Mouse (Mus musculus) stomach, embryonic 16.5 days (tissue): ENCODE data around the gene Phf13. TPM values are rescaled to one million over a fixed set of nuclear protein-coding genes. Genes with fewer than 3 reads are reported as not detected.

ENCODE experiments used
- ATAC-seq: fragments of 200-750 bp; cut with Nextera tagmentation; 2 replicates; pipeline ENCODE4 v1.8.0; 2017; ENCODE audit warnings: moderate number of reproducible peaks, moderate TSS enrichment; ENCODE audit not compliant: insufficient read depth, low FRiP score
- H3K27ac ChIP-seq: fragments of 300-500 bp; sonication (generic); 2 replicates; pipeline ENCODE4 v1.5.1; 2014; ENCODE audit warnings: low read length
- H3K27me3 ChIP-seq: fragments of 300-500 bp; sonication (generic); 2 replicates; pipeline ENCODE4 v1.6.1; 2014; ENCODE audit warnings: low read length, control low read depth, mixed read lengths; ENCODE audit not compliant: control insufficient read depth, insufficient read depth
- H3K36me3 ChIP-seq: fragments of 300-500 bp; sonication (generic); 2 replicates; pipeline ENCODE4 v1.6.1; 2014; ENCODE audit warnings: low read length; ENCODE audit not compliant: control insufficient read depth, insufficient read depth
- H3K4me1 ChIP-seq: fragments of 300-500 bp; sonication (generic); 2 replicates; pipeline ENCODE4 v1.6.1; 2014; ENCODE audit warnings: low read length, control low read depth, mixed read lengths; ENCODE audit not compliant: control insufficient read depth, insufficient read depth
- H3K4me2 ChIP-seq: fragments of 300-500 bp; sonication (generic); 2 replicates; pipeline ENCODE4 v1.6.1; 2014; ENCODE audit warnings: low read depth, low read length, mixed read lengths
- H3K4me3 ChIP-seq: fragments of 300-500 bp; sonication (generic); replicated peaks from 2 replicates; pipeline ENCODE4 v1.5.1; 2014; ENCODE audit warnings: mild to moderate bottlenecking, low read length
- H3K9ac ChIP-seq: fragments of 300-500 bp; sonication (generic); 2 replicates; pipeline ENCODE4 v1.6.1; 2014; ENCODE audit warnings: low read length
- H3K9me3 ChIP-seq: fragments of 300-500 bp; sonication (generic); replicated peaks from 2 replicates; pipeline ENCODE4 v1.6.1; 2016; ENCODE audit warnings: low read length, control low read depth; ENCODE audit not compliant: control insufficient read depth
- WGBS: fragments of 180-500 bp; shearing (Covaris S2); extraction: QIAGEN DNeasy Blood & Tissue Kit; methylation state at CpG from one replicate; pipeline ENCODE4 v1.1.7; 2014; 5-methylcytosine and 5-hydroxymethylcytosine counted together
- polyA plus RNA-seq: library from polyadenylated mRNA; unstranded; fragments of >200 nt; fragmentation: Nextera tagmentation; extraction: Ambion mirVana; gene quantifications from 2 replicates; pipeline ENCODE4 v1.2.1, GENCODE M21; 2015

The Phf13 gene
- polyA plus RNA-seq, 1 experiment from 2014 or later, result 18.3 TPM

DNA sequence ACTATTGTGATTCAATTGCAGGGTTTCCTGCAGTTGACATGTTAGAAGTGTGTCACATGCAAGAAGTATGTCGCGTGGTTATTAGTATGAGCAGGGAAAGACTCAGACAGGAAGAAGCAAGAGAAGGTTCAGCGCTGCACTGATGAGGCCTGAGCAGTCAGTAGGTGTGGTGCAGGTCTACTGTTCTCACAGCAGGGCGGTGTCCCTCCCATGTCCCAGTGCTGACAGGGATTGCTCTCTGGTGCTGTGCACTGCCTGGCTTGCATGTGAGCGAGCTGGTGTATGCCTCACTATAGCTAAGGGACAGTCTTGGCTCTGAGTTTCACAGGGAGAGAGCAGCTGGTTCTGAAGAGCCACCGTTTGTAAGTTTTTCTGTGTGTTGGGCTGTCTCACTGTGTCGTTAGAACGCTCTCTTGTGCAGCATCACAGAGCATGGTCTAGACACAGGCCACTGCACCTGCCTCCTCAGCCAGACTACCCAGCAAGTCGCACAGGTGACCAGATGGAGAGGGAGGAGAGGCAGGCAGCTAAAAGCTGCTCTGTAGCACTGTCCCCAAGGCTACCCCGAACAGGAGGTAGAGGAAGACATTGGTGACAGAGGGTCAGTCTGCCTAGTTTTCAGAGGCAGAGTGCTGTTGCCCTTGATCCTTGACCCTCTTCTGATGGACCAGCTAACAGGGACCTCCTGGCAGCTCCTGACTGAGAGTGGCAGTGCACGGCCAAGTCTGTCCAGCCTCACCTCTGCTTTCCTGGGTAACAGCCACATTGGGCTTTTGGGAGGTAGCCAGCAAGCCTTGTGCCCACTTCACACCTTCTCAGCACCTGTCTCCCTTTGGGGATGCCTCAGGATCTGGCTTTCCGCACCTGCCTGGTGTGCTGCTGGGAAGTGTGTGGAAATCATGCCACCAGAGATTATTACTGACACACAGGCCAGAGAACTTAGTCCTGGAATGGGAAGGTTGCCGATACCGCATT, 47.3 kb downstream of the Phf13 start:
- Histone ChIP-seq H3K36me3 (peaks cover 14% of the 10 kb centered on the region; the same call in 1 of the 2 replicates), H3K9ac (no peak overlapping the region), H3K9me3 (no peaks in the 10 kb centered on the region), H3K27me3 (no peaks in the 10 kb centered on the region), H3K27ac (no peak overlapping the region), H3K4me3 (no peak overlapping the region), H3K4me2 (no peak overlapping the region), H3K4me1 (no peaks in the 10 kb centered on the region)
- no peak for ATAC-seq
- WGBS, result 88% methylated on average over 14 of the region's 14 CpGs

GRCm38 (mm10) chr4:151946211-151946610, 49.8 kb downstream of the Phf13 start:
- WGBS, result 87% methylated on average over 11 of the region's 11 CpGs
- Histone ChIP-seq H3K4me3 (no peak overlapping the region), H3K4me1 (no peaks in the 10 kb centered on the region), H3K36me3 (0 out of 2 replicates have a peak, but pooled peaks cover under 1% of the 10 kb centered on the region), H3K27me3 (no peaks in the 10 kb centered on the region), H3K27ac (no peak overlapping the region), H3K9me3 (no peaks in the 10 kb centered on the region), H3K9ac (no peak overlapping the region), H3K4me2 (no peak overlapping the region)
- no peak for ATAC-seq

Other genes starting within 250 kb of the Phf13 start
- gene Camta1, start 134.4 kb downstream of the Phf13 start, polyA plus RNA-seq, result 63.6 and 81.8 TPM in 2 replicates
- gene Dnajc11, start 62.6 kb downstream of the Phf13 start, polyA plus RNA-seq, result 62.4 and 62.7 TPM in 2 replicates
- 31.8 and 35.7 TPM in 2 replicates for gene Thap3, start 7.3 kb downstream of the Phf13 start, polyA plus RNA-seq
- gene Klhl21, start 12.5 kb upstream of the Phf13 start, polyA plus RNA-seq, result 8.2 and 9.9 TPM in 2 replicates
- 17.0 and 18.0 TPM in 2 replicates for gene Zbtb48, start 31.4 kb upstream of the Phf13 start, polyA plus RNA-seq
- 0.37 and 0.47 TPM in 2 replicates for gene Tas1r1, start 42.3 kb upstream of the Phf13 start, polyA plus RNA-seq
- 18.7 and 20.9 TPM in 2 replicates for gene Nol9, start 43.1 kb upstream of the Phf13 start, polyA plus RNA-seq
- gene Plekhg5, start 76.2 kb upstream of the Phf13 start, polyA plus RNA-seq, result 12.3 and 14.1 TPM in 2 replicates
- 1.5 and 2.1 TPM in 2 replicates for gene Tnfrsf25, start 119.7 kb upstream of the Phf13 start, polyA plus RNA-seq
- gene Espn, start 156.1 kb upstream of the Phf13 start, polyA plus RNA-seq, result 8.6 and 9.1 TPM in 2 replicates
- 0.56 and 0.75 TPM in 2 replicates for gene Hes2, start 162.6 kb upstream of the Phf13 start, polyA plus RNA-seq
- 57.3 and 60.4 TPM in 2 replicates for gene Acot7, start 181.9 kb upstream of the Phf13 start, polyA plus RNA-seq